Mouse (Mus musculus) midbrain, embryonic 16.5 days (tissue): ENCODE data around the gene Olfr635. TPM values are rescaled to one million over a fixed set of nuclear protein-coding genes. Genes with fewer than 3 reads are reported as not detected.

Experiments
- ATAC-seq: fragments of 200-750 bp; cut with Nextera tagmentation; 2 replicates; pipeline ENCODE4 v1.8.0; 2017; ENCODE audit warnings: moderate TSS enrichment
- H3K27ac ChIP-seq: fragments of 300-500 bp; sonication (generic); 2 replicates; pipeline ENCODE4 v1.5.1; 2014; ENCODE audit warnings: mild to moderate bottlenecking, low read length, mixed read lengths
- H3K27me3 ChIP-seq: fragments of 300-500 bp; sonication (generic); 2 replicates; pipeline ENCODE4 v1.6.1; 2014; ENCODE audit warnings: low read depth, low read length, mixed read lengths; ENCODE audit not compliant: control insufficient read depth, insufficient read depth
- H3K36me3 ChIP-seq: fragments of 300-500 bp; sonication (generic); 2 replicates; pipeline ENCODE4 v1.6.1; 2014; ENCODE audit warnings: mild to moderate bottlenecking, low read length, moderate library complexity, mixed read lengths; ENCODE audit not compliant: control insufficient read depth, insufficient read depth
- H3K4me1 ChIP-seq: fragments of 300-500 bp; sonication (generic); 2 replicates; pipeline ENCODE4 v1.6.1; 2014; ENCODE audit warnings: mild to moderate bottlenecking, low read length, mixed read lengths; ENCODE audit not compliant: control insufficient read depth, insufficient read depth
- H3K4me2 ChIP-seq: fragments of 300-500 bp; sonication (generic); 2 replicates; pipeline ENCODE4 v1.6.1; 2014; ENCODE audit warnings: mild to moderate bottlenecking, low read length, mixed read lengths
- H3K4me3 ChIP-seq: fragments of 300-500 bp; sonication (generic); 2 replicates; pipeline ENCODE4 v1.5.1; 2014; ENCODE audit warnings: low read depth, mild to moderate bottlenecking, low read length, moderate library complexity, mixed read lengths
- H3K9ac ChIP-seq: fragments of 300-500 bp; sonication (generic); 2 replicates; pipeline ENCODE4 v1.6.1; 2014; ENCODE audit warnings: low read depth, low read length, mixed read lengths
- H3K9me3 ChIP-seq: fragments of 300-500 bp; sonication (generic); replicated peaks from 2 replicates; pipeline ENCODE4 v1.6.1; 2014; ENCODE audit warnings: mild to moderate bottlenecking, low read length, mixed read lengths; ENCODE audit not compliant: control insufficient read depth, poor library complexity, severe bottlenecking
- WGBS: fragments of 180-500 bp; shearing (Covaris S2); extraction: QIAGEN DNeasy Blood & Tissue Kit; methylation state at CpG from one replicate; pipeline ENCODE4 v1.1.7; 2014; 5-methylcytosine and 5-hydroxymethylcytosine counted together
- polyA plus RNA-seq: library from polyadenylated mRNA; unstranded; fragments of >200 nt; fragmentation: Nextera tagmentation; extraction: Ambion mirVana; gene quantifications from 2 replicates; pipeline ENCODE4 v1.2.1, GENCODE M21; 2015

Gene Olfr635
- polyA plus RNA-seq, 1 experiment from 2014 or later, result 0.03 TPM

- Histone ChIP-seq H3K27ac (no peak within 1 kb of the TSS), H3K9me3 (no peaks in the 10 kb centered on the region), H3K4me2 (no peak within 1 kb of the TSS), H3K4me1 (no peaks in the 10 kb centered on the region), H3K4me3 (no peak within 1 kb of the TSS), H3K36me3 (no peaks in the 10 kb centered on the region), H3K27me3 (no peaks in the 10 kb centered on the region), H3K9ac (no peak within 1 kb of the TSS)
- ATAC-seq, result no peak
Observed at GRCm38 (mm10) chr7:104017203-104017602, 46.3 kb downstream of the Olfr635 start, which contains the start of gene Olfr639. Gene Olfr639 (minus strand): TSS chr7:104017303.

DNA sequence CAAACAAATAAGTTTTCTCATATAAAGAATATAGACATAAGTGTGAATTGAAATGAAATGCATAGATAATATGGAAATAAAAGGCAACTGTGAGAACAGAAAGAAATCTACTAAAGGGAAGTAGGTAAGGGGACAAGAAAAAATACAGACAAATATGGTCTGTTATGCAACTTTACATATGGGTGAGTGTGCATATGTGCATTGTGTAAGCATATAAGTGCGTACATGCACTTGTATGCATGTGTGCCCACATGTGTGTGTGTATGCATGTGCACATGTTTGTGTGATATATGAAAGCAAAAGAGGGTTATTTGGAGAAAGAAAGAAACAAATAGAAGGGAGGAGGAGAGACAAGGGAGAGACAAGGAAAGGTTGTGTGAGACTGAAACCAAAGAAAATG, 48.0 kb downstream of the Olfr635 start:
- Histone ChIP-seq H3K27me3 (no peaks in the 10 kb centered on the region), H3K4me2 (no peak overlapping the region), H3K27ac (no peak overlapping the region), H3K36me3 (no peaks in the 10 kb centered on the region), H3K9me3 (no peaks in the 10 kb centered on the region), H3K9ac (no peak overlapping the region), H3K4me3 (no peak overlapping the region), H3K4me1 (no peaks in the 10 kb centered on the region)
- ATAC-seq, result no peak
- 88% methylated on average over 1 of the region's 1 CpGs for WGBS

DNA sequence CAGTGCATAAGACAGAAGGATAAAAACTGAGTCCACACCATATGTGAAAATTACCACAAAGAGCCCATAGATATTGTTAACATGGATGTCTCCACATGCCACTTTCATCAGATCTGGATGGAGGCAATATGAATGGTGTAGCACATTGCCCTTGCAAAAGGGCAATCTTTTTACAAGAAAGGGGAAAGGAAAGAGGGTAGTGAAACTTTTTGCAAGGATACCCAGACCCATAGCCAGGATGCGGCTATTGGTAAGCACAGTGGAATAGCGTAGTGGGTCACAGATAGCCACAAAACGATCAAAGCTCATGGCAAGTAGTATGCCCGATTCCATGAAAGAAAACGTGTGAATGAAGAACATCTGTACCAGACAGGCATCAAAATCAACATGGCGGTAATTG, 50.7 kb downstream of the Olfr635 start:
- H3K4me2 ChIP-seq, result no peak overlapping the region

DNA sequence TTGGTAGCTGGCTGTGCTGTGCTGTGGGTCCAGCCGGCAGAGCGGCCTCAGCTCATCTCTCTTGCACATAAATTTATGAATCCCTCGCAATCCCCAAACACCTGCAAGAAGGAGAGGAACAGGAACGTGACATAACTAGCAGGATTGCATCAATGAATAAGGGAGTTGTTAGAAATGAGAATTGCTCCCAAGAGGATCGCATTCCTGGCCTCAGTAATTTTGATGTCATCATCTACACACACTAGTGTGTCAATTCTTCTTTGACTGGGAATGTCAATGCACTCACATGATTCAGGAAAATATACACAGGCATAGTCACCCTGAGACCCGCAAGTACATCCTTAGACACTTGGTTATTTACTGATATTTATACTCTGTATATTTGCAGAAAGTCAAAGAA, 54.5 kb downstream of the Olfr635 start, which contains the start of gene Olfr640:
Gene Olfr640 (minus strand): TSS at position 101 of the 400 bp plus-strand sequence.
- Histone ChIP-seq H3K4me2 (no peak within 1 kb of the TSS), H3K9ac (no peak within 1 kb of the TSS), H3K4me3 (no peak within 1 kb of the TSS), H3K9me3 (no peaks in the 10 kb centered on the region), H3K36me3 (no peaks in the 10 kb centered on the region), H3K27me3 (no peaks in the 10 kb centered on the region), H3K27ac (no peak within 1 kb of the TSS), H3K4me1 (no peaks in the 10 kb centered on the region)
- no peak for ATAC-seq
- WGBS, result 88% methylated on average over 6 of the region's 6 CpGs

More for the DNA sequence above, 50.7 kb downstream of the Olfr635 start:
- Histone ChIP-seq H3K4me3 (no peak overlapping the region), H3K27me3 (no peaks in the 10 kb centered on the region), H3K27ac (no peak overlapping the region), H3K9me3 (no peaks in the 10 kb centered on the region), H3K36me3 (no peaks in the 10 kb centered on the region), H3K4me1 (no peaks in the 10 kb centered on the region), H3K9ac (no peak overlapping the region)
- no peak for ATAC-seq
- WGBS, result 87% methylated on average over 6 of the region's 6 CpGs

DNA sequence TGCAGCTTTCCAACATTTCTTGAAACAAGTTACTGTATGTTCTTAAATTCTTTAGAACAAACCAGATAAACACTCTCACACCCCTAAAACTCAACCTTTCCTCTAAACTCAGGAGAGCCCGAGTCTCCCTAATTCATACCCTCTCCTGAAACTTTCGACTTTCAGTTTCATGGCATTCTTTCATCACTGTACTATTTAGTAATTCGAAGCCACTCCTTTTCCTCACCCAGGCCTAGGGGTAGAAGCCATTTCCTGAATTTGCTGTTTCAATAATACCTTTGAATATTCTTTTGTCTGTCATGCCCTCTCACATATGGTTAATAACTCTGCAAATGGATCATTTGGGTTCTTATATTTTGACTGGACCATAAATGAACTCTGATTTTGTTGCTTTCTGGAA, 56.0 kb downstream of the Olfr635 start:
- 87% methylated on average over 3 of the region's 3 CpGs for WGBS
- H3K9ac ChIP-seq, result no peak overlapping the region
- no peak for ATAC-seq
- H3K9me3 ChIP-seq, result no peaks in the 10 kb centered on the region
- no peak overlapping the region for H3K4me3 ChIP-seq
- no peaks in the 10 kb centered on the region for H3K27me3 ChIP-seq
- no peaks in the 10 kb centered on the region for H3K4me1 ChIP-seq
- no peak overlapping the region for H3K4me2 ChIP-seq
- H3K36me3 ChIP-seq, result no peaks in the 10 kb centered on the region
- H3K27ac ChIP-seq, result no peak overlapping the region

GRCm38 (mm10) chr7:104035145-104035544, 64.2 kb downstream of the Olfr635 start, which contains the start of gene Olfr641:
Gene Olfr641 (plus strand): TSS chr7:104035445.
- H3K4me3 ChIP-seq, result no peak within 1 kb of the TSS
- no peak within 1 kb of the TSS for H3K4me2 ChIP-seq
- 71% methylated on average over 1 of the region's 1 CpGs for WGBS
- H3K36me3 ChIP-seq, result no peaks in the 10 kb centered on the region
- ATAC-seq, result no peak
- no peak within 1 kb of the TSS for H3K27ac ChIP-seq
- H3K27me3 ChIP-seq, result no peaks in the 10 kb centered on the region
- H3K9ac ChIP-seq, result no peak within 1 kb of the TSS
- H3K4me1 ChIP-seq, result no peaks in the 10 kb centered on the region
- no peaks in the 10 kb centered on the region for H3K9me3 ChIP-seq

Other genes starting within 250 kb of the Olfr635 start
- gene Olfr628, start 240.8 kb upstream of the Olfr635 start, polyA plus RNA-seq, result not detected in 2 replicates
- gene Olfr629, start 226.2 kb upstream of the Olfr635 start, polyA plus RNA-seq, result not detected in 2 replicates
- gene Olfr630, start 213.8 kb upstream of the Olfr635 start, polyA plus RNA-seq, result not detected in 2 replicates
- gene Olfr69, start 199.6 kb upstream of the Olfr635 start, polyA plus RNA-seq, result not detected in 2 replicates
- not detected in 2 replicates for gene Olfr68, start 191.5 kb upstream of the Olfr635 start, polyA plus RNA-seq
- gene Olfr67, start 179.3 kb upstream of the Olfr635 start, polyA plus RNA-seq, result not detected in 2 replicates
- gene Hbb-bt, start 157.2 kb upstream of the Olfr635 start, polyA plus RNA-seq, result 1,229 and 1,369 TPM in 2 replicates
- gene Hbb-bs, start 143.1 kb upstream of the Olfr635 start, polyA plus RNA-seq, result 4,227 and 4,621 TPM in 2 replicates
- not detected in 2 replicates for gene Hbb-bh2, start 130.6 kb upstream of the Olfr635 start, polyA plus RNA-seq
- gene Hbb-bh1, start 128.0 kb upstream of the Olfr635 start, polyA plus RNA-seq, result not detected in 2 replicates
- gene Hbb-y, start 117.9 kb upstream of the Olfr635 start, polyA plus RNA-seq, result 6.2 and 23.2 TPM in 2 replicates
- gene Olfr66, start 84.9 kb upstream of the Olfr635 start, polyA plus RNA-seq, result not detected in 2 replicates
- not detected in 2 replicates for gene Olfr64, start 76.7 kb upstream of the Olfr635 start, polyA plus RNA-seq
- gene Olfr65, start 67.7 kb upstream of the Olfr635 start, polyA plus RNA-seq, result not detected in 2 replicates
- gene Olfr631, start 42.3 kb upstream of the Olfr635 start, polyA plus RNA-seq, result not detected in 2 replicates
- not detected in 2 replicates for gene Olfr632, start 36.8 kb upstream of the Olfr635 start, polyA plus RNA-seq
- not detected in 2 replicates for gene Olfr633, start 26.7 kb upstream of the Olfr635 start, polyA plus RNA-seq
- gene Olfr638, start 27.6 kb downstream of the Olfr635 start, polyA plus RNA-seq, result not detected in 2 replicates
- gene Olfr639, start 46.2 kb downstream of the Olfr635 start, polyA plus RNA-seq, result 0.04 TPM in 1 of 2 replicates, not detected in the other
- not detected in 2 replicates for gene Olfr640, start 54.4 kb downstream of the Olfr635 start, polyA plus RNA-seq
- gene Olfr641, start 64.3 kb downstream of the Olfr635 start, polyA plus RNA-seq, result not detected in 2 replicates
- gene Olfr642, start 81.5 kb downstream of the Olfr635 start, polyA plus RNA-seq, result not detected in 2 replicates
- gene 4930516K23Rik, start 90.3 kb downstream of the Olfr635 start, polyA plus RNA-seq, result not detected in 2 replicates
- not detected in 2 replicates for gene Olfr644, start 100.7 kb downstream of the Olfr635 start, polyA plus RNA-seq
- not detected in 2 replicates for gene Olfr645, start 114.3 kb downstream of the Olfr635 start, polyA plus RNA-seq
- not detected in 2 replicates for gene Olfr646, start 133.7 kb downstream of the Olfr635 start, polyA plus RNA-seq
- not detected in 2 replicates for gene Ubqln5, start 158.7 kb downstream of the Olfr635 start, polyA plus RNA-seq
- not detected in 2 replicates for gene Olfr643, start 166.3 kb downstream of the Olfr635 start, polyA plus RNA-seq
- gene Ubqln3, start 172.1 kb downstream of the Olfr635 start, polyA plus RNA-seq, result not detected in 2 replicates
- not detected in 2 replicates for gene Ubqlnl, start 179.4 kb downstream of the Olfr635 start, polyA plus RNA-seq
- not detected in 2 replicates for gene Olfm5, start 193.7 kb downstream of the Olfr635 start, polyA plus RNA-seq
- 0.66 and 0.67 TPM in 2 replicates for gene Olfr648, start 212.2 kb downstream of the Olfr635 start, polyA plus RNA-seq
- gene Olfr649, start 224.8 kb downstream of the Olfr635 start, polyA plus RNA-seq, result not detected in 2 replicates
- gene Trim6, start 247.6 kb downstream of the Olfr635 start, polyA plus RNA-seq, result 0.35 and 0.46 TPM in 2 replicates